Mouse (Mus musculus): Measurements from ENCODE around the gene Zcwpw1. TPM values are rescaled to one million over a fixed set of nuclear protein-coding genes. Genes with fewer than 3 reads are reported as not detected.
"Not testable (repeated sequence)": the region's sequence is repeated elsewhere in the genome, so short reads cannot be mapped to it uniquely, and the experiment has no call there.

Gene Zcwpw1
- polyA plus RNA-seq, 1 experiment from 2014 or later, result 24.8 TPM

DNA sequence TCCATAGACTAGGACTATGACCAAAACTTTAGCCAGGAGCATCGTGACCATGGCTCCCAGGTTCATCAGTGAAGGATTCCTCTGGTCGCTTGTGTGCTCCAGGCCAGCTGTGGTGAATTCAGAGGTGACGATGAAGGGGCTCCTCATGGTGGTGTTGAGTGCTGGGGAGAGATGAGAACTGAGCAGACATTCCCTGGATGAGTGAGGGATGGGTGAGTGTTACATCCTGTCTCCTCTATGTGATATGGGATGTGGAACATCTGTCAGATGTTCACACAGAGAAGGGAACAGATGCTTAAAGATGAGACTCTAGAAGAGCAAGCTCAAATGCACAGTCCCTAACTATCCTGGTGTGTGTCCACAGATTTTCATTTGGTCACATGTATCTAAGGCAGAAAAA lies 67.3 kb downstream of the Zcwpw1 start:
- H3K27me3 ChIP-seq (ENCODE audit: insufficient read depth, low read length); H3K9ac ChIP-seq (replicated peaks; ENCODE audit: low read length); H3K9me3 ChIP-seq (ENCODE audit: low read length); H3K36me3 ChIP-seq (ENCODE audit: insufficient read depth, low read length); H3K4me3 ChIP-seq (ENCODE audit: low read length); H3K4me1 ChIP-seq (ENCODE audit: insufficient read depth, low read length); H3K4me2 ChIP-seq (replicated peaks; ENCODE audit: low read depth, low read length); ATAC-seq (ENCODE audit: low FRiP score, low TSS enrichment); H3K27ac ChIP-seq (ENCODE audit: low read length): not testable (repeated sequence)
- WGBS, result 87% methylated on average over 3 of the region's 3 CpGs

DNA sequence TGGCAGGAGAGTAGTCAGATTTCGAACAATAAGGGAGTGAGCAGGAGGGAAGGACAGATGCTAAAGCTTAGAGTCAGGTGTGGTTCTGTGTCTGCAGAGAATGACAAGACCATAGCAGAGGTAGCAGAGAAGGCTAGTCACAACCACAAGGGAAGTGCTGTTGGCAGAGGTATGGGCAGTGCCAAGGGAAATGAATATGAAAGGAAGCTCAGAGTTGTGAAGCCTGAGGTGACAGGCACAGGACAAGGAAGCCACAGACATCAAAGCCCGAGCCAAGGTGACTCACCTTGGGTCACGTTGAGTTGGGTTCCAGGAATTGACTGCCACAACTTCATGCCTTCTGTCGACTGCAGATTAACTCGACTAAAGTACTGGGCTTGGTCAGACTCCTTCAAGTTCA lies 69.3 kb downstream of the Zcwpw1 start:
- ATAC-seq (ENCODE audit: low FRiP score, low TSS enrichment); H3K27me3 ChIP-seq (ENCODE audit: insufficient read depth, low read length); H3K4me2 ChIP-seq (replicated peaks; ENCODE audit: low read depth, low read length); H3K9ac ChIP-seq (replicated peaks; ENCODE audit: low read length); H3K27ac ChIP-seq (ENCODE audit: low read length); H3K4me3 ChIP-seq (ENCODE audit: low read length); H3K36me3 ChIP-seq (ENCODE audit: insufficient read depth, low read length); H3K9me3 ChIP-seq (ENCODE audit: low read length); H3K4me1 ChIP-seq (ENCODE audit: insufficient read depth, low read length): not testable (repeated sequence)
- WGBS, result 73% methylated on average over 4 of the region's 5 CpGs

DNA sequence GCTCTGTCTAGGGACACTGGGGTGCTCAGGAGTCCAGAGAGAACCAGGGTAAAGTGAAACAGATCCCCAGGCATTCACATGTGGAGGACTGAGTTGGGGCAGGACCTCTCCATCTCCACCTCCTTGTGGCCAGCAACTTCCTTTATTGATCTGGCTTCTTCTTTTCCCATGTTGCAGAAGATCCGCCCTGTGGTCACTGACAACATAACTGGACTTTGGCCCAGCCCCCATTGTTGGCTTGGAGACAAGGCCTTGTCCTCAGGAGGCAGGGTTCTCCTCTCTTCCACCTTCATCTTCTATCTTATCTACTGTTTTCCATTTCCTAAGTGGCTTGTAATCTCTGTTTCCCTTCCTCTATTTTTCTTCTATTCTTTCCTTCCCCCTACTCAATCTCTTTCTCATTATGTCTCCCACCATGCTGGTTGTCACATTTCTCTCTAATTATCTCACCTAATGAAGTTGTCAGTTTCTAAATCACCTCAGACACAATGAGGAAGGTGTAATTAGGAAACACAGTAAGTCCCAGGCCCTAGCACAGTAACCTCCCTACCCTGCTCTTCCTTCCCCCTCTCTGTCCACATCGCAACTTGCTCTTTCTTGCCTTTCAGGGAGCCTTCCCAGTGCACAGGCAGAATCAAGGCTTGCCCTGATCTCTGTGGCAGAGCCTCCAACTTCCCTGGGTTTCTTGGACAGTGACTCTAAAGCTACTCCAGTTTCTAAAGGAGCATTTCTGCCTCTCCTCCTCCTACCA lies 70.5 kb downstream of the Zcwpw1 start, which contains the start of gene Pilrb1:
TSS of gene Pilrb1 (minus strand) at position 147 of the 751 bp plus-strand sequence.
- not testable (repeated sequence) for ATAC-seq (ENCODE audit: low FRiP score, low TSS enrichment); H3K36me3 ChIP-seq (ENCODE audit: insufficient read depth, low read length); H3K27ac ChIP-seq (ENCODE audit: low read length); H3K9me3 ChIP-seq (ENCODE audit: low read length); H3K4me3 ChIP-seq (ENCODE audit: low read length); H3K27me3 ChIP-seq (ENCODE audit: insufficient read depth, low read length); H3K4me1 ChIP-seq (ENCODE audit: insufficient read depth, low read length); H3K4me2 ChIP-seq (replicated peaks; ENCODE audit: low read depth, low read length); H3K9ac ChIP-seq (replicated peaks; ENCODE audit: low read length)
- 81% methylated on average over 2 of the region's 2 CpGs for WGBS

DNA sequence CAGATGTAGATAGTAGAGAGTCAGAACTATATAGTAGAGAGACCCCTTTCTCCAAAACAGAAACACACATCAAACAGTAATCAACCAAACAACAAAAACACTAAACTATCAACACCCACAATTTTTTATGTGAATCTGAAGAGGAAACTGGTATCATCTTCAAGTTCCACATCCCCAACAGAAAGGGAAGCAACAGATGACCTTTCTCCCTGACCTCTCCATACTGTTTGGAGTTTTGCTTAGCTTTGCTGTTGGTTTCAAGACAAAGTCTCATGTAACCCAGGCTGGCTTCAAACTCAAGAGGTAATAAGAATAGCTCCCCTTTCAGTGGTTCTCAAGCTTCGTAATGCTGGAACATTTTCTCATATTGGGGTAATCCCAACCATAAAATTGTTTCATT lies 76.4 kb downstream of the Zcwpw1 start:
- H3K4me1 ChIP-seq (ENCODE audit: insufficient read depth, low read length); H3K9me3 ChIP-seq (ENCODE audit: low read length); H3K9ac ChIP-seq (replicated peaks; ENCODE audit: low read length); H3K4me2 ChIP-seq (replicated peaks; ENCODE audit: low read depth, low read length); H3K27me3 ChIP-seq (ENCODE audit: insufficient read depth, low read length); H3K27ac ChIP-seq (ENCODE audit: low read length); ATAC-seq (ENCODE audit: low FRiP score, low TSS enrichment); H3K4me3 ChIP-seq (ENCODE audit: low read length); H3K36me3 ChIP-seq (ENCODE audit: insufficient read depth, low read length): not testable (repeated sequence)
- WGBS, result 85% methylated on average over 1 of the region's 1 CpGs

DNA sequence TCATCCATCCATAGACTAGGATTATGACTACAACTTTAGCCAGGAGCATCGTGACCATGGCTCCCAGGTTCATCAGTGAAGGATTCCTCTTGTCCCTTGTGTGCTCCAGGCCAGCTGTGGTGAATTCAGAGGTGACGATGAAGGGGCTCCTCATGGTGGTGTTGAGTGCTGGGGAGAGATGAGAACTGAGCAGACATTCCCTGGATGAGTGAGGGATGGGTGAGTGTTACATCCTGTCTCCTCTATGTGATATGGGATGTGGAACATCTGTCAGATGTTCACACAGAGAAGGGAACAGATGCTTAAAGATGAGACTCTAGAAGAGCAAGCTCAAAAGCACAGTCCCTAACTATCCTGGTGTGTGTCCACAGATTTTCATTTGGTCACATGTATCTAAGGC lies 81.0 kb downstream of the Zcwpw1 start:
- H3K4me1 ChIP-seq (ENCODE audit: insufficient read depth, low read length); ATAC-seq (ENCODE audit: low FRiP score, low TSS enrichment): not testable (repeated sequence)
- WGBS, result 66% methylated on average over 2 of the region's 2 CpGs

DNA sequence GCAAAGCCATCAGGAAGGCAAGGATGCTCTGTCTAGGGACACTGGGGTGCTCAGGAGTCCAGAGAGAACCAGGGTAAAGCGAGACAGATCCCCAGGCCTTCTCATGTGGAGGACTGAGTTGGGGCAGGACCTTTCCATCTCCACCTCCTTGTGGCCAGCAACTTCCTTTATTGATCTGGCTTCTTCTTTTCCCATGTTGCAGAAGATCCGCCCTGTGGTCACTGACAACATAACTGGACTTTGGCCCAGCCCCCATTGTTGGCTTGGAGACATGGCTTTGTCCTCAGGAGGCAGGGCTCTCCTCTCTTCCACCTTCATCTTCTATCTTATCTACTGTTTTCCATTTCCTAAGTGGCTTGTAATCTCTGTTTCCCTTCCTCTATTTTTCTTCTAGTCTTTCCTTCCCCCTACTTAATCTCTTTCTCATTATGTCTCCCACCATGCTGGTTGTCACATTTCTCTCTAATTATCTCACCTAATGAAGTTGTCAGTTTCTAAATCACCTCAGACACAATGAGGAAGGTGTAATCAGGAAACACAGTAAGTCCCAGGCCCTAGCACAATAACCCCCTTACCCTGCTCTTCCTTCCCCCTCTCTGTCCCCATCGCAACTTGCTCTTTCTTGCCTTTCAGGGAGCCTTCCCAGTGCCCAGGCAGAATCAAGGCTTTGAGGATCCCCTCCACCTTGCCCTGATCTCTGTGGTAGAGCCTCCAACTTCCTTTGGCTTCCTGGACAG lies 84.2 kb downstream of the Zcwpw1 start, which contains the start of gene Pilrb2:
TSS of gene Pilrb2 (minus strand) at position 172 of the 737 bp plus-strand sequence.
- WGBS, result 73% methylated on average over 2 of the region's 3 CpGs
- ATAC-seq (ENCODE audit: low FRiP score, low TSS enrichment); H3K27ac ChIP-seq (ENCODE audit: low read length): not testable (repeated sequence)

More for the DNA sequence above, 81.0 kb downstream of the Zcwpw1 start:
- H3K9ac ChIP-seq (replicated peaks; ENCODE audit: low read length); H3K27ac ChIP-seq (ENCODE audit: low read length); H3K4me3 ChIP-seq (ENCODE audit: low read length); H3K27me3 ChIP-seq (ENCODE audit: insufficient read depth, low read length); H3K9me3 ChIP-seq (ENCODE audit: low read length); H3K4me2 ChIP-seq (replicated peaks; ENCODE audit: low read depth, low read length); H3K36me3 ChIP-seq (ENCODE audit: insufficient read depth, low read length): not testable (repeated sequence)

More for the DNA sequence above, 84.2 kb downstream of the Zcwpw1 start, which contains the start of gene Pilrb2:
- not testable (repeated sequence) for H3K9ac ChIP-seq (replicated peaks; ENCODE audit: low read length); H3K27me3 ChIP-seq (ENCODE audit: insufficient read depth, low read length); H3K9me3 ChIP-seq (ENCODE audit: low read length); H3K36me3 ChIP-seq (ENCODE audit: insufficient read depth, low read length); H3K4me3 ChIP-seq (ENCODE audit: low read length); H3K4me2 ChIP-seq (replicated peaks; ENCODE audit: low read depth, low read length); H3K4me1 ChIP-seq (ENCODE audit: insufficient read depth, low read length)

Other genes with a start within 250 kb of the Zcwpw1 start
- 0.40 and 0.96 TPM in 2 replicates for gene Actl6b, start 234.3 kb upstream of the Zcwpw1 start, polyA plus RNA-seq (2015; fragmentation: Nextera tagmentation; extraction: Ambion mirVana)
- 0.23 and 0.57 TPM in 2 replicates for gene Tfr2, start 218.0 kb upstream of the Zcwpw1 start, polyA plus RNA-seq (2015; fragmentation: Nextera tagmentation; extraction: Ambion mirVana)
- 25.2 and 28.6 TPM in 2 replicates for gene Mospd3, start 186.7 kb upstream of the Zcwpw1 start, polyA plus RNA-seq (2015; fragmentation: Nextera tagmentation; extraction: Ambion mirVana)
- gene Pcolce, start 174.0 kb upstream of the Zcwpw1 start, polyA plus RNA-seq (2015; fragmentation: Nextera tagmentation; extraction: Ambion mirVana), result 150 and 156 TPM in 2 replicates
- 0.09 and 0.13 TPM in 2 replicates for gene Fbxo24, start 158.8 kb upstream of the Zcwpw1 start, polyA plus RNA-seq (2015; fragmentation: Nextera tagmentation; extraction: Ambion mirVana)
- 39.5 and 51.8 TPM in 2 replicates for gene Lrch4, start 158.7 kb upstream of the Zcwpw1 start, polyA plus RNA-seq (2015; fragmentation: Nextera tagmentation; extraction: Ambion mirVana)
- 18.4 and 20.9 TPM in 2 replicates for gene Gm20605, start 158.6 kb upstream of the Zcwpw1 start, polyA plus RNA-seq (2015; fragmentation: Nextera tagmentation; extraction: Ambion mirVana)
- gene Sap25, start 146.5 kb upstream of the Zcwpw1 start, polyA plus RNA-seq (2015; fragmentation: Nextera tagmentation; extraction: Ambion mirVana), result 11.7 and 13.3 TPM in 2 replicates
- 0.94 and 1.4 TPM in 2 replicates for gene Irs3, start 142.1 kb upstream of the Zcwpw1 start, polyA plus RNA-seq (2015; fragmentation: Nextera tagmentation; extraction: Ambion mirVana)
- gene Agfg2, start 103.1 kb upstream of the Zcwpw1 start, polyA plus RNA-seq (2015; fragmentation: Nextera tagmentation; extraction: Ambion mirVana), result 17.2 and 21.1 TPM in 2 replicates
- gene Nyap1, start 46.2 kb upstream of the Zcwpw1 start, polyA plus RNA-seq (2015; fragmentation: Nextera tagmentation; extraction: Ambion mirVana), result 2.1 and 2.2 TPM in 2 replicates
- 126 and 129 TPM in 2 replicates for gene Tsc22d4, start 42.1 kb upstream of the Zcwpw1 start, polyA plus RNA-seq (2015; fragmentation: Nextera tagmentation; extraction: Ambion mirVana)
- gene Ppp1r35, start 8.9 kb upstream of the Zcwpw1 start, polyA plus RNA-seq (2015; fragmentation: Nextera tagmentation; extraction: Ambion mirVana), result 26.0 and 32.1 TPM in 2 replicates
- gene Mepce, start 143 bp upstream of the Zcwpw1 start, polyA plus RNA-seq (2015; fragmentation: Nextera tagmentation; extraction: Ambion mirVana), result 11.0 and 11.2 TPM in 2 replicates
- gene Pilra, start 48.5 kb downstream of the Zcwpw1 start, polyA plus RNA-seq (2015; fragmentation: Nextera tagmentation; extraction: Ambion mirVana), result 0.67 and 2.0 TPM in 2 replicates
- gene Pilrb1, start 70.3 kb downstream of the Zcwpw1 start, polyA plus RNA-seq (2015; fragmentation: Nextera tagmentation; extraction: Ambion mirVana), result 0.47 TPM in 1 of 2 replicates, not detected in the other
- 0.40 and 1.0 TPM in 2 replicates for gene Pilrb2, start 84.0 kb downstream of the Zcwpw1 start, polyA plus RNA-seq (2015; fragmentation: Nextera tagmentation; extraction: Ambion mirVana)
- gene Cyp3a13, start 133.8 kb downstream of the Zcwpw1 start, polyA plus RNA-seq (2015; fragmentation: Nextera tagmentation; extraction: Ambion mirVana), result 0.09 TPM in 1 of 2 replicates, not detected in the other
- 0.04 TPM in 1 of 2 replicates, not detected in the other for gene Gjc3, start 175.3 kb downstream of the Zcwpw1 start, polyA plus RNA-seq (2015; fragmentation: Nextera tagmentation; extraction: Ambion mirVana)
- not detected in 2 replicates for gene Azgp1, start 193.7 kb downstream of the Zcwpw1 start, polyA plus RNA-seq (2015; fragmentation: Nextera tagmentation; extraction: Ambion mirVana)
- gene Smok3a, start 233.5 kb downstream of the Zcwpw1 start, polyA plus RNA-seq (2015; fragmentation: Nextera tagmentation; extraction: Ambion mirVana), result not detected in 2 replicates
- not detected in 2 replicates for gene Smok3b, start 233.6 kb downstream of the Zcwpw1 start, polyA plus RNA-seq (2015; fragmentation: Nextera tagmentation; extraction: Ambion mirVana)

Measured in kidney, embryonic 16.5 days (tissue).